ENCODE assay signal across 41 mouse cellular contexts in genomic region chr4:140789983-140790382, GRCm38 (mm10). TPM values are rescaled to one million over a fixed set of nuclear protein-coding genes. Genes with fewer than 3 reads are reported as not detected.
DNase-seq lines count a peak whose midpoint lies in the region; ATAC-seq and TF ChIP-seq lines count a peak whose summit lies in the region.
"Had no signal": no experiment of that assay in that cellular context is flagged by ENCODE, and none has a peak within 500 bp of the region (broad histone marks: within the 10 kb centered on the region; RNA-seq: fewer than 3 reads in every experiment).

No protein-coding gene starts in this region.

- DNase-seq in heart, postnatal 25 days (ENCODE audit: low spot score), result no peak
- DNase-seq in kidney, postnatal 0 days (ENCODE audit: low spot score), result peak; percentile 50
- DNase-seq in kidney, postnatal 25 days, result no peak
- DNase-seq in testis, postnatal 10 days (ENCODE audit: low spot score), result peak; percentile 68
- no peak for DNase-seq in testis, postnatal 14 days (ENCODE audit: low spot score)
- no peak for DNase-seq in thymus, postnatal 0 days (ENCODE audit: low spot score)
- DNase-seq: adrenal gland, postnatal 14 days; cerebellum, adult 11 months; cerebellum, adult 9-10 months; cerebellum, postnatal 36 days; embryo, embryonic 11 days; gastrocnemius, postnatal 25 days; heart, adult 11 months; kidney, adult 8-10 months; liver, embryonic 13.5 days; lung, adult 18-20 months; lung, postnatal 4 days; right cerebral cortex, postnatal 25 days; thymus, adult 18-20 months; thymus, postnatal 36 days had no signal

- no peak overlapping the region for H3K4me3 ChIP-seq in heart, embryonic 13.5 days
- H3K4me3 ChIP-seq in kidney, postnatal 0 days (replicated peaks; ENCODE audit: low read depth, low read length), result no peak overlapping the region
- H3K4me3 ChIP-seq: embryonic facial prominence, embryonic 13.5 days; forebrain, embryonic 10.5 days; forebrain, embryonic 15.5 days; heart, embryonic 15.5 days; limb, embryonic 15.5 days; liver, embryonic 13.5 days; megakaryocyte, embryonic 14.5 days; midbrain, embryonic 12.5 days; myocyte; neural tube, embryonic 12.5 days; stomach, embryonic 15.5 days had no signal

- no peaks in the 10 kb centered on the region for H3K36me3 ChIP-seq in heart, embryonic 13.5 days
- H3K36me3 ChIP-seq in kidney, postnatal 0 days (ENCODE audit: insufficient read depth, low read length), result no peaks in the 10 kb centered on the region
- H3K36me3 ChIP-seq: embryonic facial prominence, embryonic 13.5 days; forebrain, embryonic 10.5 days; forebrain, embryonic 15.5 days; heart, embryonic 15.5 days; limb, embryonic 15.5 days; liver, embryonic 13.5 days; midbrain, embryonic 12.5 days; neural tube, embryonic 12.5 days; stomach, embryonic 15.5 days had no signal

- peaks cover 15% of the 10 kb centered on the region for H3K4me1 ChIP-seq in heart, embryonic 13.5 days
- peaks cover 10% of the 10 kb centered on the region; the same call in 1 of the 2 replicates for H3K4me1 ChIP-seq in kidney, postnatal 0 days (replicated peaks; ENCODE audit: insufficient read depth, low read length)
- H3K4me1 ChIP-seq: embryonic facial prominence, embryonic 13.5 days; forebrain, embryonic 15.5 days; midbrain, embryonic 12.5 days; neural tube, embryonic 12.5 days; stomach, embryonic 15.5 days had no signal

- TF ChIP-seq CTCF in kidney, postnatal 0 days (IDR thresholded peaks at IDR 0.05; ENCODE audit: low read depth), result no peak

- H3K27ac ChIP-seq in heart, embryonic 13.5 days (replicated peaks), result no peak overlapping the region
- H3K27ac ChIP-seq in kidney, postnatal 0 days, result no peak overlapping the region
- H3K27ac ChIP-seq: embryonic facial prominence, embryonic 13.5 days; forebrain, embryonic 10.5 days; forebrain, embryonic 15.5 days; heart, embryonic 15.5 days; hindbrain, embryonic 14.5 days; limb, embryonic 15.5 days; liver, embryonic 13.5 days; midbrain, embryonic 12.5 days; neural tube, embryonic 12.5 days; stomach, embryonic 15.5 days had no signal

- H3K9ac ChIP-seq in heart, embryonic 13.5 days, result 0 out of 2 replicates have a peak overlapping the region, but pooled peaks have one; percentile 19
- no peak overlapping the region for H3K9ac ChIP-seq in kidney, postnatal 0 days (ENCODE audit: low read depth, low read length)
- H3K9ac ChIP-seq: embryonic facial prominence, embryonic 13.5 days; forebrain, embryonic 15.5 days; heart, embryonic 15.5 days; hindbrain, embryonic 14.5 days; limb, embryonic 15.5 days; liver, embryonic 13.5 days; midbrain, embryonic 12.5 days; neural tube, embryonic 12.5 days; stomach, embryonic 15.5 days had no signal

- WGBS in heart, embryonic 13.5 days, result 76% methylated on average over 4 of the region's 4 CpGs
- WGBS in kidney, postnatal 0 days, result 35% methylated on average over 4 of the region's 4 CpGs

- H3K9me3 ChIP-seq in heart, embryonic 13.5 days, result peaks cover 5% of the 10 kb centered on the region; the same call in 1 of the 2 replicates
- no peaks in the 10 kb centered on the region for H3K9me3 ChIP-seq in kidney, postnatal 0 days (replicated peaks; ENCODE audit: low read length)
- H3K9me3 ChIP-seq: embryonic facial prominence, embryonic 13.5 days; forebrain, embryonic 15.5 days; heart, embryonic 15.5 days; limb, embryonic 15.5 days; liver, embryonic 13.5 days; midbrain, embryonic 12.5 days; stomach, embryonic 15.5 days had no signal

- no peak for ATAC-seq in heart, embryonic 13.5 days (ENCODE audit: extremely low read depth, insufficient number of reproducible peaks, low FRiP score, low TSS enrichment)
- peak; percentile 31; the same call in 1 of the 2 replicates for ATAC-seq in kidney, postnatal 0 days (replicated peaks; ENCODE audit: low FRiP score, low read depth)
- ATAC-seq: CD4-positive, CD25-positive, alpha-beta regulatory T cell, adult 4 months; forebrain, embryonic 15.5 days; lung, postnatal 0 days had no signal

- H3K27me3 ChIP-seq in heart, embryonic 13.5 days (replicated peaks), result 0 out of 2 replicates have a peak, but pooled peaks cover 10% of the 10 kb centered on the region
- no peaks in the 10 kb centered on the region for H3K27me3 ChIP-seq in kidney, postnatal 0 days (ENCODE audit: insufficient read depth, low read length)
- H3K27me3 ChIP-seq: embryonic facial prominence, embryonic 13.5 days; forebrain, embryonic 15.5 days; limb, embryonic 15.5 days; liver, embryonic 13.5 days; midbrain, embryonic 12.5 days; neural tube, embryonic 12.5 days; stomach, embryonic 15.5 days had no signal

- no peak overlapping the region for H3K4me2 ChIP-seq in heart, embryonic 13.5 days
- H3K4me2 ChIP-seq in kidney, postnatal 0 days (ENCODE audit: low read length), result no peak overlapping the region
- H3K4me2 ChIP-seq: embryonic facial prominence, embryonic 13.5 days; forebrain, embryonic 15.5 days; heart, embryonic 15.5 days; hindbrain, embryonic 14.5 days; limb, embryonic 15.5 days; liver, embryonic 13.5 days; midbrain, embryonic 12.5 days; neural tube, embryonic 12.5 days; stomach, embryonic 15.5 days had no signal

- intact Hi-C loops in heart, postnatal 25 days (cut with DNase I), result loop anchor here (1.0 to 10.0 kb wide), 3 partner anchors 112 to 245 kb away; no protein-coding TSS in a partner anchor

RNA-seq across cellular contexts. Expression of gene Padi4, which starts 15.9 kb away (rescaled TPM):
- polyA plus RNA-seq in heart, embryonic 13.5 days (2015; fragmentation: Nextera tagmentation; extraction: Ambion mirVana), result 2.1 and 2.4 TPM in 2 replicates
- total RNA-seq in heart, postnatal 25 days (2021), result under 1 TPM; 0.73 to 0.98 TPM
- 0.74 and 1.1 TPM in 2 replicates for polyA plus RNA-seq in kidney, postnatal 0 days (2015; fragmentation: Nextera tagmentation; extraction: Ambion mirVana)
- polyA plus RNA-seq in thymus, postnatal 0 days (2015; fragmentation: Nextera tagmentation; extraction: Ambion mirVana), result 12.4 and 13.0 TPM in 2 replicates
- total RNA-seq: layer of hippocampus, postnatal 25 days; left cerebral cortex, postnatal 36 days; midbrain, postnatal 0 days had no signal
- polyA plus RNA-seq: embryonic facial prominence, embryonic 13.5 days had no signal

RNA-seq across cellular contexts. Expression of gene Padi3, which starts 20.5 kb away (rescaled TPM):
- 0.24 and 0.25 TPM in 2 replicates for polyA plus RNA-seq in heart, embryonic 13.5 days (2015; fragmentation: Nextera tagmentation; extraction: Ambion mirVana)
- under 1 TPM in 1 of 2 experiments, not detected in 1; 0.20 TPM for total RNA-seq in heart, postnatal 25 days (2021)
- 0.08 and 0.10 TPM in 2 replicates for polyA plus RNA-seq in kidney, postnatal 0 days (2015; fragmentation: Nextera tagmentation; extraction: Ambion mirVana)
- polyA plus RNA-seq in thymus, postnatal 0 days (2015; fragmentation: Nextera tagmentation; extraction: Ambion mirVana), result 1.2 and 1.5 TPM in 2 replicates
- total RNA-seq: adrenal gland, postnatal 14 days; layer of hippocampus, adult 8-10 months; layer of hippocampus, postnatal 25 days; left cerebral cortex, adult 8-10 months; left cerebral cortex, postnatal 36 days; midbrain, postnatal 0 days had no signal
- polyA plus RNA-seq: forebrain, embryonic 15.5 days; hindbrain, embryonic 14.5 days; midbrain, postnatal 0 days; neural tube, embryonic 12.5 days had no signal

RNA-seq across cellular contexts. Expression of gene Padi6, which starts 47.5 kb away (rescaled TPM):
- not detected in 2 replicates for polyA plus RNA-seq in heart, embryonic 13.5 days (2015; fragmentation: Nextera tagmentation; extraction: Ambion mirVana)
- not detected for total RNA-seq in heart, postnatal 25 days (2021)
- polyA plus RNA-seq in kidney, postnatal 0 days (2015; fragmentation: Nextera tagmentation; extraction: Ambion mirVana), result 0.07 TPM in 1 of 2 replicates, not detected in the other
- polyA plus RNA-seq in thymus, postnatal 0 days (2015; fragmentation: Nextera tagmentation; extraction: Ambion mirVana), result 0.46 and 0.77 TPM in 2 replicates
- total RNA-seq: adrenal gland, postnatal 14 days; gastrocnemius, adult 18-20 months; gastrocnemius, postnatal 25 days; hematopoietic stem cell, adult 5-6 weeks; layer of hippocampus, adult 8-10 months; layer of hippocampus, postnatal 25 days; midbrain, postnatal 0 days had no signal
- polyA plus RNA-seq: CD4-positive, CD25-positive, alpha-beta regulatory T cell, adult 4 months; embryonic facial prominence, embryonic 13.5 days; forebrain, embryonic 10.5 days; heart, embryonic 15.5 days; hindbrain, embryonic 14.5 days; limb, embryonic 15.5 days; liver, embryonic 13.5 days; lung, postnatal 0 days; midbrain, embryonic 12.5 days; neural tube, embryonic 12.5 days had no signal

RNA-seq across cellular contexts. Expression of gene Padi1, which starts 55.6 kb away (rescaled TPM):
- 0.12 and 0.18 TPM in 2 replicates for polyA plus RNA-seq in heart, embryonic 13.5 days (2015; fragmentation: Nextera tagmentation; extraction: Ambion mirVana)
- not detected for total RNA-seq in heart, postnatal 25 days (2021)
- 0.23 and 0.28 TPM in 2 replicates for polyA plus RNA-seq in kidney, postnatal 0 days (2015; fragmentation: Nextera tagmentation; extraction: Ambion mirVana)
- polyA plus RNA-seq in thymus, postnatal 0 days (2015; fragmentation: Nextera tagmentation; extraction: Ambion mirVana), result 0.41 and 0.64 TPM in 2 replicates
- total RNA-seq: adrenal gland, postnatal 14 days; layer of hippocampus, postnatal 25 days; left cerebral cortex, postnatal 36 days had no signal
- polyA plus RNA-seq: forebrain, embryonic 15.5 days; hindbrain, embryonic 14.5 days; midbrain, postnatal 0 days had no signal

Comparison
In these comparisons a context has a peak if more than half of its experiments do, and no peak if none do; other contexts are left out.
1. DNase-seq: peak in kidney, postnatal 0 days (single experiment) and testis, postnatal 10 days (single experiment); none in heart, postnatal 25 days (single experiment), kidney, postnatal 25 days (0 of 2), testis, postnatal 14 days (single experiment) and thymus, postnatal 0 days (single experiment).